Mouse (Mus musculus) G1E (cell line): ENCODE data around the gene Ccdc14.

ENCODE experiments used
- CTCF ChIP-seq: IDR thresholded peaks from 2 replicates; pipeline ENCODE4 v1.5.1; 2012; ENCODE audit warnings: low read depth, low read length, inconsistent platforms, mixed read lengths
- GATA1 ChIP-seq: IDR thresholded peaks from 2 replicates; pipeline ENCODE4 v1.6.1; 2012; ENCODE audit warnings: borderline replicate concordance, low read length, inconsistent platforms, mixed read lengths
- GATA2 ChIP-seq: IDR thresholded peaks from 2 replicates; pipeline ENCODE4 v1.6.1; 2012; ENCODE audit warnings: low read depth, low read length, inconsistent platforms, borderline replicate concordance
- POLR2AphosphoS5 ChIP-seq: IDR thresholded peaks from 2 replicates; pipeline ENCODE4 v1.6.1; 2012; ENCODE audit warnings: low read depth, low read length, inconsistent platforms; ENCODE audit not compliant: insufficient replicate concordance
- TAL1 ChIP-seq: conservative IDR thresholded peaks from 2 replicates; pipeline ENCODE4 v1.6.1; 2012; ENCODE audit warnings: low read depth, low read length, inconsistent platforms, mixed read lengths

DNA sequence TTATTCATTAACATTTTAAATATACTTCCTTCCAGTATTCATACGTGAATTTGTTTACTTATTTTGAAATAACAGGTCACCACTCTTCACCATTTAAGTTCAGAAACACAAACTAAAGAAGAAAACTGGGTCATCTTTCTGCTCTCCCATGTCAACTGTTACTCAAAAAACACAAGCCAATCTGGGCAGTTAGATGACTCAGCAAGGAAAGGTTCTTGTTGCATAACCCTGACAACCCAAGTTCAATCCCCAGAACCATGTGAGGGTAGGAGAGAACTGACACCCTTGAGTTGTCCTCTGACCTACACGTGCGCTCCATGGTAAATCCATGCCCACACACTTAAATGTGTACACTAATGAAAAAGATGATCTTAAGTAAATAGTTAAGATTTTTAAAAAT lies 34.7 kb downstream of the Ccdc14 start:
- no peak for TF ChIP-seq CTCF
- TF ChIP-seq POLR2AphosphoS5: no peak
- no peak for TF ChIP-seq TAL1
- TF ChIP-seq GATA1: no peak
- no peak for TF ChIP-seq GATA2
